Mouse (Mus musculus): Measurements from ENCODE around the gene Chd2.
A peak's percentile ranks its signal among the peaks of the same experiment; 100 is the strongest.
"Not testable (repeated sequence)": the region's sequence is repeated elsewhere in the genome, so short reads cannot be mapped to it uniquely, and the experiment has no call there.

Gene Chd2

DNA sequence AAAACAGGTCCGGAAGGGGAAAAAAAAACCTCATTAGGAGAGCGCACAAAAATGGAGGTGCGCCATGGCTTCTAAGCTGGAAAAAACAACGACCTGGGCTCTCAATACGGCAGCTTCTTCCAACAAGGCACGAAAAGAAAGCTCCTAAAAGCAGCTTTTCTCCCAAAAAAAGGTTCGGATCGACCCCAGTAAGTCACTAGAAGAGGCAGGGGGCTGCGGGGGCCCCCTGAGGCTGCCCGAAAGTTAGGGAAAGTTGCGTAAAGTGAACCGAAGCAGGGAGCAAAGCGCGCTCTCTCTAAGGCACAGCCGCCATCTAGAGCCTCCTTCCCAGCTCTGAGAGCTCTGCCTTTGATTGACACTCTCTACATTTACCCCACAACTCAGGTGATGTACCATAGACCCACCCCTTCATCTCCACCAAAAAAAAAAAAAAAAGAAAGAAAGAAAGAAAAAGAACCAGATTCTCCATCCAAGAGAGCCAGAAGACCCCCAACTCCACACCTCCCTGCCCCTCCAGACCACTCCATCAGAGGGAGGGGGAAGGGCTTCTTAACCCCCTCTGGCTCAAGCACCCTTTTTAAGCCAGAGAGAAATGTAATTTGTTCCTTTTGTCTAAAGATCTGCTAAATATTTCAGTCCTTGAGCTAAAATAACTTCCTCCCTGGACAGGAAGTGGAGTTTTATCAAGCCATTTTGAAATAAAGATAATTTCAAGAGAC is at the start of gene Chd2:
TSS of gene Chd2 (minus strand) at position 419 of the 719 bp plus-strand sequence.
- peak; percentile 85 for DNase-seq (ENCODE audit: inconsistent ontology term)

DNA sequence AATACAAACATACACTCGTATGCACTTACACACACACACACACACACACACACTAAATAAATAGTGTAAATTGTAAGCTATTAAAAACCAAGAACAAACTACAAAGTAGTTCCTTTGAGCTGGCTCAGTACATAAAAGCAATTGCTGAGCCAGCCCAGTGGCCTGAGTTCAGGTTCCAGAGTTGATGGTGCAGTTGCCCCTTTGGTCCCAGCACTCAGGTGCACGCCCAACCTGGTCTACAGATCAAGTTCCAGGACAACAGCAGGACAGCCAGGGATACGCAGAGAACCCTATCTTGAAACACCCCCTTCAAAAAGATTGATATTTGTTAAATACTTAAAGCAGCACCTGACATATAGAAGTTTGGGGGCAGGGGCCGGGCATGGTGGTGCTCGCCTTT is 49.1 kb upstream of the Chd2 start:
- DNase-seq (ENCODE audit: inconsistent ontology term) = no peak

DNA sequence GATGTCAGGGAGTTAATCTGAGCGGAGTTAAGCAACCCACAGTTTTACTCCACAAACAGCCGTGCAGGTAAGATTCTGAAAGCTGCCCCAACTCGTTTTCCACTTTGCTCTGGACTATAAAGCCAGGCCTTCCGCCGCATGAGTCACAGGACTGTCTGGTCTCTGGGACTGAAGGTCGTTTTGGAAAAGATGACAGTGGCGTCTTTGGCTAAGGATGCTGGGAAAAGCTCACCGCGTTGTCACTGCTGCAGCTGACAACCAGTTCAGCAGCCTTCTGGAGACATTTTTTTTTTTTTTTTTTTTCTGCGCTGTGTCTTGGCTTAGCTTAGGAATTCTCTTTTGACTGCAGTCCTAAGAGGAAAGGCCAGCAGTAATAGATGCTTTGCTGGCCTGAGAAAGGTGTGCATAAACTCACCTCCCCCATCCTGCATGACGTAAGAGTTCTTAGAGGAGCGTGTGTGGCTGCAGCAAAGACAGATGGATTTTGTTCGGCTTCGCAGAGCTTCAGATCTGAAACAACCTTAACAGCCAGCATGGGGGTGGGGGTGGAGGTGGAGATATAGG is 47.7 kb upstream of the Chd2 start:
- no peak for DNase-seq (ENCODE audit: inconsistent ontology term)

DNA sequence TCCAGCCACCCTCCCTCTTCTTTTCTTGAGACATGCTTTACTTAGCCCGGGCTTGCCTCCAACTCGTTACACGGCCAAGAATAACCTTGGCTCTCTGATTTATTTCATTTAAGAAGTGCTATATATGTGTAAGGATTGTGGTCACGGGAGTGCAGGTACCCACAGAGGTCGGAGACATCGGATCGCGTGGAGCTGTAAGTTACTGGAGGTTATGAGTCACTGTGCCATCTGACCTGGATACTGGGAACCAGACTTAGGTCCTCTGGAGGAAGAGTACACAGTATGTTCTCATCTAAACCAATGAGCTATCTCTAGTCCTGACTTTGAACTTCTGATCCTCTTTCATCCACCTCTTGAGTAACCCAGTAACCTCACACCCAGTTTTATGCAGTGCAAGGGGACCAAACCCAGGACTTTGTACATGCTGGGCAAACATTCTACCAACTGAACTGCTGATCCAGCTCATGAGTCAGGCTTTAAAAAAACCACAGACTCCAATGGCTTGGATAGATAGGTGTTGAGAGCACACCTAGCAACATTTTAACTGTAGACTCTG is 46.8 kb upstream of the Chd2 start:
- DNase-seq (ENCODE audit: inconsistent ontology term) = no peak

DNA sequence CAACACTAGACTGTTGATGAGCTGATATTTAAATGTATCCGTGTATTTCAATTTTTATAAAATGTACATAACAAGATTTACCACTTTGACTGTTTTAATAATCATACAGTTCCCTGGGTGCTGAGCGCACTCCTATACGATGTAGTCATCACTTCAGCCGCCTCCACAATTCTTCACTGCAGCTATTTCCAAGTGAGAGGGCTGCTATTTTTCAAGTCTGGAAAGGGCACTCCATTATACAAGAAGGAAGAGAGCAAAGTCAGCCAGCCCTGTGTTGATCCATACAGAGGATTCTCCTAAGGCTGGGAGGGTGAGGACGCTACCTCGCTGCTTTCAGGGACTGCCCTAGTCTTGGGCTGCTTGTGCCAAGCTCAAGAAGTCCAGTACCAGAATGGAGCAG is 45.1 kb upstream of the Chd2 start:
- no peak for DNase-seq (ENCODE audit: inconsistent ontology term)

DNA sequence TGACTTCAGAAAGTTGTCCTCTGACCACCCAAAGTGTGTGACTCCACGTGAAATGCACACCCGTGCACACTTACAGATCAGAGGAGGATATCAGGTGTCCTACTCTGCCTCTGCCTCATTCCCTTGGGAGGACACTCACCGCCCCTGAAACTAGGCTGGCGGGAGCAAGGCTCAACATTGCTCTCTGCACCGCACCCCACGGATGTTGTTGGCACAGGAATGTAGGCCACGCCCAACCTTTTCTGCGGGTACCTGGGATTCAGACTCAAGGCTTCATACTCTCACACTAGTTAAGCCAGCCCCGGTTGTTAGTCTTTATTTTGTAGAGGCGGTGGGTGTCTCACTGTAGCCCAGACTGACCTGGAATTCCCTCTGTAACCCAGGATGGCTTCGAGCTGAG is 44.6 kb upstream of the Chd2 start:
- no peak for DNase-seq (ENCODE audit: inconsistent ontology term)

DNA sequence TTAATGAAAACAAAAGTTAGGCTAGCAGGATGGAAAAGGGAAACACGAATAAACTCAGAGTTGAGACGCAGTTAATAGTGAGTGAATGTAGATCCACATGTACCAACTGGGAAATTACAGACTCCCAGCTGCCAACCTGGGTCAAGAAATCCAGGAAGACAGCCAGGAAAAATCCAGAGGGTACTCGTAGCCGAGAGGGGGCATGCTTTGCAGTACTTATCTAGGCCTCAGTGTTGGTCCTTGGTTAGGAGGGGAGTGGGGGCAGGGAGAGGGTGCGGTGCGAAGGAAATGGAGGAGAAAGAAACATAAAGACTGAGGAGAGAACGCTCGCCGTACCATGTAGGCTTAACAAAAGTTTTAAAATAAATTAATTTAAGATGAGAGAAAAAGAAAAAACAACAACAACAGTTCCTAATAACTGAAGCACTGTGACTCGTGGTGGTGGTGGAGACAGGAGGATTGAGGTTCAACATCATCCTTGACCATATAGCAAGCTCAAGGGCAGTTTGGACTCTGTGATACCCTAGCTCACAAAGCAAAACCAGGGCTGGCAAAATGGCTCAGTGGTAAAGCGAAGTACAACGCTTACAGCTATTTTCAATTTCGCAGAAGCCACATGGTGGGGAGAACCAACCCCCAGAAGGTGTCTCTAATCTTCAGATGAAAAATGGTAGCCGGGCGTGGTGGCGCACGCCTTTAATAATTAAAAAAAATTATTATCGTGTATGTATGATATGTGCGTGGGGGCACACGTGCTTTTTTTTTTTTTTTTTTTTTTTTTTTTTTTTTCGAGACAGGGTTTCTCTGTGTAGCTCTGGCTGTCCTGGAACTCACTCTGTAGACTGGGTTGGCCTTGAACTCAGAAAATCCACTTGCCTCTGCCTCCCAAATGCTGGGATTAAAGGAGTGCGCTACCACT is 43.7 kb upstream of the Chd2 start:
- DNase-seq (ENCODE audit: inconsistent ontology term) = no peak

DNA sequence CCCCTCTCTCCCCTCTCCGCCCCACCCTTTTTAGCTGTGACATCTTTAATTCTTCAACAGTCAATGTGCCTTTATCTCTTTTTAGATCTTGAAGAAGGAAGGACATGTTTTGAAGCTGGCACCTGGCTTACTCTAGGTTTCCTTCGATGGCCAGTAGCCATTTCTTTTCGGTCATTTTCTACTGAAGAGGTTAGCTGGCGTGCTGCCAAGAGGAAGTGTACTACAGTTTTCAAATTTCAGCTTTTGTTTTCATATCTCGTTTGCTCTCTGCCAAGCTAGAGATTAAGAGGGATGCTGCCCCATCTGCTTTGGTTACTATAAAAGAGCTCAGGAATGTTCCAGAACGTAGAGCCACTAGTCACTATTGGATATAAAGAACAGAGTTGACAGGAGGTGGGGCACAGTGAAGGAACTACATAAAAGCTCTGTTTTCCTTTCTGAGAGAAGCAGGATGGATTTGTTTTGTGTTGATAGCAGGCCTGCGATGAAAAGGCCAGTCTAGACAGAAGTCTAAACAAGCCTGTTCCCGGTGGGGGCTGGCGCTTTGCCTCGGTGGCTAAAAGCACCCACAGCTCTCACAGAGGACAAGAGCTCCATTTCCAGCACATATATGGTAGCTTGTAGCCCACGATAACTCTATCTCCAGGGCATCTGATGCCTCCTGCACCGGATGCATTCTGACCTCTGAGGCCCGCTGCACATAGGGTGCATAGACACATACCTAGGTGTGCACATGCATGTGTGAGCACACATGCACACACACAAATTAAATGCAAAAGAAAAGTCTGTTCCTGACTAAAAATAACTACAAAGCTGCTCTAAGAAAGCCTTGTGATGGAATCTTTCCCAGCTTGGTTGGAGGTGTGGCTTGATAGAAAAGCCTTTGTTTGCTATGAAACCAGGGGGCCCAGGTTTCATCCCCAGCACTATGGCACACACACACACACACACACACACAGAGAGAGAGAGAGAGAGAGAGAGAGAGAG is 42.7 kb upstream of the Chd2 start:
- DNase-seq (ENCODE audit: inconsistent ontology term) = peak; percentile 74

DNA sequence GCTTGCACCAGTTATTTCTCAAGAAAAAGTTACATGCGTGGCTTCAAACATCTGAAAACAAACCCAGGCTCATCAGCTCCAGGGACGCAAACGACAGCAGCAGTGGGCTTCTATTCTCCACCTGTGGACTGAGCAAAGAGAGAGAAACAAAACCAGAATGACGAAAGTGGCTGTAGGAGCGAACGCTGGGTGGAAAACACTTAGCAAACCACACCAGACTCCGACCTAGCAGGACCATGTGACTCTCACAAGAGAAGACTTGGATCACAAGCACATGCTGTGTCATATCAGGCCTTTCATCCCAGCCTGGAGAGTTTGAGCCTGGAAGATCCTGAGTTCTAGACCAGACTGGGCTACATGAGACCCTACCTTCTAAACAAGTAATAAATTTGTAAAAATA is 41.8 kb upstream of the Chd2 start:
- no peak for DNase-seq (ENCODE audit: inconsistent ontology term)

DNA sequence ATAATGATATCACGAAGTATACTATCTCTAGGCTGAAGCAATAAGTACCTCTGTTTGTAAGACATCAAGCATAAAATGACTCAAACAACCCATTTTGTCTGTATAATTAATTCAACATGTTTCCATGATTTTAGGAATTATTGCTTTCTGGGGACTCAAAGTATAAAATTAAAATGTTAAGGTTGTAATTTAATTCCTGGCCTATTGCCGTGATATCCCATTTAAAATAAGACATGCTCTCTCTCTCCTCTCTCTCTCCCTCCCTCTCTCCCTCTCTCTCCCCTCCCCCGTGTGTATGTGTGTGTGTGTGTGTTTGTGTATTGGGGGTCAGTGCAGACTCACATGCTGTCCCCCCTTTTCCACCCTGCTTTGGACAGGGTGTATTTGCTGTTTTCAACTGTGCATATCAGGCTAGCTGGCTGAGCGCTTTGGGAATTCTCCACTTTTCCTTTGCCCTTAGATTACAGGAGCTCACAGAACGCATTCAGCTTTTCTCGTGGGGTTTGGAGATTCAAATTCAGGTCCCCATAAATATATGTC is 40.3 kb upstream of the Chd2 start:
- DNase-seq (ENCODE audit: inconsistent ontology term) = no peak

DNA sequence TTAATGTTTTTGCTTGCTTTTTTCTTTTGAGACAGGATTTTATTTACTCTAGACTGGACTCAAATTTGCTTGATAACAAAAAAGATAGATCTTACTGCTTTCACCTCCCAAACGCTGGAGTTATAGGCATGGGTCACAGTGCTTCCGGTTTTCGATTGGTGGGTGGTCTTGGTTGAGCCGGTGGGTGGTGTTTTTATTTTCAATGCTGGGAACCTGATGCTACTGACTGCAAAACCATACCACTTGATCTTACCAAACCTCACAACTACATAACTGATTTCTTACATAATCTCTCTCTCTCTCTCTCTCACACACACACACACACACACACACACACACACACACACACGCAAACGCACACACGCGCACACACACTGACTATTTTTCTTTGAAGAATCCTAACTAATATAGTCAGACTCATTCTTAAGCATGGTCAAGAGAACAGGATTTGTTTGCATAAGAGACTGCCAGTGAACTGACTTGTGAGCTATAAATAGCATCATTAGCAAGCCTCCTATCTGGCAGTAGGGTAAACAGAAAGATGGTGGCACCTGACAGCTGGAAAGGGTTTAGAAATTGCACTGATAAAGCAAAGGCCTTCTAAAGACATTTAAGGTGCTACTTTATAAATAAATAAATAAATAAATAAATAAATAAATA is 37.6 kb upstream of the Chd2 start:
- peak; percentile 65 for DNase-seq (ENCODE audit: inconsistent ontology term)

DNA sequence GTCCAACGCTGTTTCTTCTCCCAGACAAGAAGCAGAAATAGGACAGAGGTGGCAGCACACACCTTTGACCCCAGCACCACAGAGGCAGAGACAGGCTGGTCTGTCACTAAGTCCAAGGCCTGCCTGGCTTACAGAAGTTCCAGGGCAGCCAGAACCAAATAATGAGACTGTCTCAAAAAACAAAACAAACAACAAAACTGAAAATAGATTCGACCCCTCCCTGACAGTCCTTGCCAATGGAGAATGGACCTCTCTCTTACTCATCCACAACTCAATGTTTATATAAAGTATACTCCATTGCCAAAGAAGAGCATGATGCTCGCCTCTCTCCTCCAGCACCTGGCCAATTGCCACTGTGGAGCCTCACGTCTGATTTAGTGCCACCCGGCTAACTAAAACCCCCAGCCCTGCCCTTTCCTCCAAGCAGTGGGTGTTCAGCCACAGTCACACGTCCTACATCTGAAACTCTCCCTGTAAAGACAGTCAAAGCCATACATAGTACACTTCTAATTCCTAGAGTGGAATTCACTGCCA is 36.3 kb upstream of the Chd2 start:
- no peak for DNase-seq (ENCODE audit: inconsistent ontology term)

DNA sequence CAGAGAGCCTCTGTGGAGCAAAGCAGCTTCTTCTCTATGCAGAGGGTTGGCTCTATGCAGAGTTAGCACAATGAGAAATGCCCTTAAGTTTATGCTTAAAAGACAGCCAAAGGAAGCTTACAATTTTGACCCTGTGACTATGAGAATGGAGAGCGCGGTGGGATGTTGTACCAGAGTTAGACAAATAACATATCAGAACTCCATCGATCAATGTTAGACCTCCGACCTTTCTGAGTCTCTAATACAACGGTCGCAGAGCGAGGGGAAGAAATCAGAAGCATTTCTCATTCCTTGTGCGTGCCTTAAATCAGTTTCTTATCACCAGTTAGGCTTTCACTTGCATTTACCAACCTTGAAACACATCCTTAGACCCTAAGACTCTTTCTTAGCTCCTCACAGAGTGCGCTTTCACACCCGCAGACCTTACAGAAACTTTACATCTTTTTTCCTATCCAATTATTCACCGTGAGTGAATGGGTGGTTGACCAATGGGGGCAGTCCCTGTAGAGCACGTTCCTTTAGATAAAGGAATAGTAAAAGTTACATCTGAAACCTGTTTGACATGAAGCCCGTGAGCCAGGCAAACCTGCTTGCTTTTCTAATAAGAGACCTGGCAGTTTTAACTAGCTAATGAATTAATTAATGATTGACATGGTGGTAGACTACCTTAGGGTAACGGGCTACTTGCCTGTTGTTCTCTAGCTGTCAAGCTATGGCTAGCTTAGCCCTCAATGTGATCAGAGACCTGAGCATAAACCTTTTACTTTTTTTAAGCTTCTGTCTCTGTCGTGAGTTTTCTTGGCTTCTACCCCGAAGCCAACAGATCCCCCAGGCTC is 34.7 kb upstream of the Chd2 start:
- no peak for DNase-seq (ENCODE audit: inconsistent ontology term)

DNA sequence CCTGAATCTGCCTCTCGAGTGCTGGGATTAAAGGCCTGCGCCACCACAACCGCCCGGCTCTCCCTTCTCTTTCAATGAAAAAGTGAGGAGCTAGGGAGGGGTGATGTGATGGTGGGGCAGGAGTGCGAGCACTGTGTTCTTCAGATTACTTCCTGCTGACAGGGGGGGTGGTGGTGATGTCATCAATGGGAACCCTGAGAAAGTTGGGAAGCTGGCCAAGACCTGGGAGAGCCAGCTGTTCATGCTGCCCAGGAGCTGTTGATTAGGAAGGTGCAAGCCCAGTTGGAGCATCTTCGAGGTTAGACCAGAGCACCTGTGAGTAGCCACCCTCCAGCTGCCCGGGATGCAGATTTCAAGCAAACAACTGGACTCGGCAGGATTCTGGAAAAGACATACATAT is 33.6 kb upstream of the Chd2 start:
- no peak for DNase-seq (ENCODE audit: inconsistent ontology term)

DNA sequence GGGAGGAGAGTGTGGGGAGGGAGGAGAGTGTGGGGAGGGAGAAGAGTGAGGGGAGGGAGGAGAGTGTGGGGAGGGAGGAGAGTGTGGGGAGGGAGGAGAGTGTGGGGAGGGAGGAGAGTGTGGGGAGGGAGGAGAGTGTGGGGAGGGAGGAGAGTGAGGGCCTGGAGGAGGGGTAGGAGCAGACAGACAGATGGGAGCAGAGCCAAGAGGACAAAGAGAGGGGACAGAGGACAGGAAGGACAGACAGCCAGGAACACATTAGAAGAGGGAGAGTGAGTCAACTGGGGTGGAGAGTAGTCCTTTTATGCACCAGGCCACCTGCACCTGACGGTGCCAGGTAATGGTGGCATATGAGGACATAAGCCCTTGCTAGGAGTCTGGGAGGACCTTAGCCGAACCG is 33.0 kb upstream of the Chd2 start:
- DNase-seq (ENCODE audit: inconsistent ontology term) = not testable (repeated sequence)

DNA sequence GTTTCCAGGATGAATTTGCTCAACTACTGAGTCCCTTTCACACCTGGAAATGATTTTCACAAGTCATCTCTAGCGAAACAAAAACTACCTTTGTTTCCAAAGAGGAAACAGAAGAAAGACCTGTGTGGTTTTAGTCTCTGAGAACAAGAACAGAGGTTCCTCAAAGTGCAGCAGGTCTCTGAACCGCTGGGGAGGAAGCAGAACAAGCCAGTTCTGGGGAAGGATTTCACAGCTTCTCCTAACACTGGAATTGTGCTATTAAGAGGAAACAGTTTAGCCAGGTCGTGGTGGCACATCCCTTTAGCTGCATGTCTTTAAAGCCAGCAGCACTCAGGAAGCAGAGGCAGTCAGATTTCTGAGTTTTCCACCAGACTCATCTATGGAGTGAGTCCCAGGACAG is 30.9 kb upstream of the Chd2 start:
- no peak for DNase-seq (ENCODE audit: inconsistent ontology term)

DNA sequence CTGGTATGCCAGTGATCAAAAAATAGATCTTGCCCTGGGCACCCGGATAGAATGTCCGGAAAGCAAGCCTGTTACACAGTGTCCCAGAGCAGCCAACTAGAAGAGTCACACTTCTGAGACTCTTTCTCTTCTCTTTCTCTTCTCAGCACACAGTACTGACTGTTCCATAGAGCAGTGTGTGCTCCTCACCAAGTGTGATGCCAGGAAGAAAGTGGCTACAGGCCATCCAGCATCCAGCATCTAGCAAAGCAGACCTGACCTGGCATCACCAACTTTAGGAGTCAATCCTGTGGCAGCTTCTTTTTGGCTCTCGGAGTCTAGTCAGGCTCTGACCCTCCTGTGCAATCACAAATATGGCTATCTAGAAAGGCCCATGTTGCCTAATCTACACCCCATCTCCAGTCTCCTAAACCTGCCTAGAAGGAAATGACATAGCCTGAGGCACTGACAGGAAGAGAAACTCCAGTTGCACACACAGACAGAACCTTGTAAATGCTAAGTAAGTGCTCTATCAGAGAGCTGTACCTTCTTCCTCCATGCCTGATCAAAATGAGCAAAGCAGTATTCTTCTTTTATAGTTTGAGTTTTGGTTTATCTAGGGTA is 27.3 kb upstream of the Chd2 start:
- DNase-seq (ENCODE audit: inconsistent ontology term) = no peak

DNA sequence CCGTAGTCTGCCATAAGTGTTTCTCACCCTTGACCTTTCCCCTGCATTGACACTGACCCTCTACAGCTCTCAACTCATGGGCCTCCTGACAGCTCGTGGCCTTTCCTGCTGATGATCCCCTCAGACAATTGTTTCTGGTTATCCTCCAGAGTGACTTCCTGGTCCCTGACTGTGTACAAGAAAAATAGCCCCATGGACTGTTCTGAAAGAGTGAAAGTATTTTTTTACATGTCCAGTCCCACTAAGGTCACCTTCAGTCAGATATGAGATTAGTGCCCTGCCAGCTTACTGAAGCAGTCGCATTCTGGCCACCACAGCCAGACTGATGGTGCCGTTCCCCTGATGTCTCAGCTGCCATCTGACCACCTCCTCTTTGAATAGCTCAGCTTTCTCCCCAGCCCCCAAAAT is 26.1 kb upstream of the Chd2 start:
- DNase-seq (ENCODE audit: inconsistent ontology term) = no peak

DNA sequence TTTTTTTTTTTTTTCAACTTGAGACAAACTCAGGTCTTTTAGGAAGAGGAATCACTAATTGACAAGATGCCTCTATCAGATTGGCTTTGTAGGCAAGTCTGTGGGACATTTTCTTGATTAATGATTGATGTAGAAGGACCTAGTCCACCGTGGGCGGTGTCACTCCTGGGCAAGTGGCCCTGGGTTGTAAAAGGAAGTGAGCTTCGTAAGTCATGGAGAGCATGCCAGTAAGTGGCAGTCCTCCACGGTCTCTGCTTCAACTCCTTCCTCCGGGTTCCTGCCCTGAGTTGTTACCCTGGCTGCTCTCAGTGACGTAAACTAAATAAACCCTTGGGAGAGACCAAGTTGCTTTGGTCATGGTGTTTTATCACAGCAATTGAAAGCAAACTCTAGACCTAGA is 22.5 kb upstream of the Chd2 start:
- no peak for DNase-seq (ENCODE audit: inconsistent ontology term)
